1 mouse cellular context compared by ENCODE assay signal in genomic region chr11:116832172-116832685, GRCm38 (mm10).
TF ChIP-seq lines count a peak whose summit lies in the region.

No protein-coding gene starts in this region.

TF ChIP-seq in MEL, 35 proteins besides CTCF, POLR2A, EP300 and RAD21:
- no peak for TF ChIP-seq E2F4 (IDR thresholded peaks at IDR 0.05; ENCODE audit: borderline replicate concordance, low read depth, low read length)
- peak; percentile 87; the same call in 1 of the 2 replicates for TF ChIP-seq ZNF384 (IDR thresholded peaks at IDR 0.05; ENCODE audit: low read depth, low read length)
